Mouse (Mus musculus) adrenal gland, adult (tissue): ENCODE results near the gene Gm31571.
"Not testable (repeated sequence)": the region's sequence is repeated elsewhere in the genome, so short reads cannot be mapped to it uniquely, and the experiment has no call there.

ENCODE experiments used
- DNase-seq, 2 experiments: peaks; one replicate each; pipeline ENCODE4 v3.0.0; 2022 to 2023; ENCODE audit warnings: low spot score in 1 of 2; ENCODE audit not compliant: inconsistent age in 2 of 2

The Gm31571 gene

DNA sequence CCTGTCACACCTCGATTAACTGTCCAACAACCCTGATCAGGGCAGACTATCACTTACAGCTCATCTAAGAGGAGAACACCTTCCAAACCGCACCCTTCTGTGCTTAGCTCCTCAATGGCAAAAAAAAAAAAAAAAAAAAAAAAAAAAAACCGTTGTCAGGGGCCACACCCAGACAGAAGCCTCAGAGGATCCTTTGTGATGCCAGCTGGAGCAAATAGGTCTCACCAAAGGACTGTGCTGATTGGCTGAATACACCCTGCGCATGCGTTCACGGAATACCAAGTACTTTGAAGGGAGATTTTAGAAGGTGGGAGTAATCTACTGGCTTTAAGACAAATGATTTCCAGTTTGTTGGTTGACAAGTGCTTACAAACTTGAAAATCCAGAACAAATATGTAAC is at the start of gene Gm31571:
Gene Gm31571 (minus strand): TSS at position 101 of the 400 bp plus-strand sequence.
- not testable (repeated sequence) for DNase-seq
